ENCODE assay signal across 9 mouse cellular contexts in the genomic region with DNA sequence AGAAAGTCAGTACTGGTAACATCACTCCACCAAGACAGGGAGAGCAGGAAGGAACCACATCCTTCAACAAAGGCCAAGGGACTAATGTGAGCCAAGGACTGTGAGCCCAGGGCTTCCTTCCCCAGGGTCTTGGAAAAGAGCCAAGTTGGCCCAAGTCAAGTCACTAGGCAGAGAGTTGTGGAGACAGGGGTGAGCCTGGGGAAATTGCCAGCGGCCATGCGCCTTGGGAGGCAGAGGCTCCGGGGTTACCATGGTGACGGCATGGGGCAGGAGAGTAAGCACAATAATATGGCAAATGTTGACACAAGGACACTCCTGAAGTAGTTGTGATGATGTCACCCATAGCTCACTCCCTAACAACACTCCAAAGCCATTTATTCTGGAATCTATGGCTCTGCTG. TPM values are rescaled to one million over a fixed set of nuclear protein-coding genes. Genes with fewer than 3 reads are reported as not detected.
DNase-seq lines count a peak whose midpoint lies in the region; ATAC-seq and TF ChIP-seq lines count a peak whose summit lies in the region.
"Had no signal": no experiment of that assay in that cellular context is flagged by ENCODE, and none has a peak within 500 bp of the region (broad histone marks: within the 10 kb centered on the region; RNA-seq: fewer than 3 reads in every experiment).

No protein-coding gene starts in this region.

- no peaks in the 10 kb centered on the region for H3K27me3 ChIP-seq in forebrain, embryonic 13.5 days
- no peaks in the 10 kb centered on the region for H3K27me3 ChIP-seq in forebrain, embryonic 10.5 days (ENCODE audit: poor library complexity, severe bottlenecking)
- no peaks in the 10 kb centered on the region for H3K27me3 ChIP-seq in midbrain, postnatal 0 days (ENCODE audit: insufficient read depth, low read length)
- no peaks in the 10 kb centered on the region for H3K27me3 ChIP-seq in kidney, embryonic 15.5 days

- 70% methylated on average over 4 of the region's 4 CpGs for WGBS in forebrain, embryonic 13.5 days
- WGBS in forebrain, embryonic 10.5 days = 92% methylated on average over 4 of the region's 4 CpGs
- 45% methylated on average over 4 of the region's 4 CpGs for WGBS in lung, adult 2 months
- WGBS in midbrain, postnatal 0 days = 77% methylated on average over 4 of the region's 4 CpGs
- WGBS in kidney, embryonic 15.5 days = 79% methylated on average over 4 of the region's 4 CpGs

- no peak overlapping the region for H3K4me2 ChIP-seq in forebrain, embryonic 13.5 days
- H3K4me2 ChIP-seq in midbrain, postnatal 0 days (ENCODE audit: low read depth, low read length, poor library complexity, severe bottlenecking) = no peak overlapping the region
- no peak overlapping the region for H3K4me2 ChIP-seq in kidney, embryonic 15.5 days

- no peak overlapping the region for H3K9ac ChIP-seq in forebrain, embryonic 13.5 days
- H3K9ac ChIP-seq in midbrain, postnatal 0 days (replicated peaks; ENCODE audit: low read length, poor library complexity, severe bottlenecking) = no peak overlapping the region
- no peak overlapping the region for H3K9ac ChIP-seq in kidney, embryonic 15.5 days

- no peak for TF ChIP-seq POLR2A in lung, adult 2 months (IDR thresholded peaks at IDR 0.05; ENCODE audit: borderline replicate concordance, extremely low read depth, low read depth, low read length)

- no peak overlapping the region for H3K27ac ChIP-seq in forebrain, embryonic 13.5 days
- no peak overlapping the region for H3K27ac ChIP-seq in forebrain, embryonic 10.5 days
- H3K27ac ChIP-seq in midbrain, postnatal 0 days (ENCODE audit: low read depth, low read length) = no peak overlapping the region
- no peak overlapping the region for H3K27ac ChIP-seq in kidney, embryonic 15.5 days
- H3K27ac ChIP-seq: left cerebral cortex, adult 2 months had no signal

- no peak for TF ChIP-seq CTCF in lung, adult 2 months (IDR thresholded peaks at IDR 0.05; ENCODE audit: insufficient read depth, low read length)
- no peak for TF ChIP-seq CTCF in midbrain, postnatal 0 days (IDR thresholded peaks at IDR 0.05)

- no peaks in the 10 kb centered on the region for H3K9me3 ChIP-seq in forebrain, embryonic 13.5 days (replicated peaks)
- no peaks in the 10 kb centered on the region for H3K9me3 ChIP-seq in forebrain, embryonic 10.5 days
- H3K9me3 ChIP-seq in midbrain, postnatal 0 days (ENCODE audit: low read length) = no peaks in the 10 kb centered on the region
- H3K9me3 ChIP-seq in kidney, embryonic 15.5 days (replicated peaks) = no peaks in the 10 kb centered on the region

- peaks cover 3% of the 10 kb centered on the region for H3K4me1 ChIP-seq in forebrain, embryonic 13.5 days
- H3K4me1 ChIP-seq in forebrain, embryonic 10.5 days = no peaks in the 10 kb centered on the region
- H3K4me1 ChIP-seq in lung, adult 2 months (ENCODE audit: control insufficient read depth, insufficient read depth, low read length) = no peaks in the 10 kb centered on the region
- no peaks in the 10 kb centered on the region for H3K4me1 ChIP-seq in midbrain, postnatal 0 days (ENCODE audit: insufficient read depth, low read length)
- no peaks in the 10 kb centered on the region for H3K4me1 ChIP-seq in kidney, embryonic 15.5 days

- H3K4me3 ChIP-seq in forebrain, embryonic 13.5 days = no peak overlapping the region
- no peak overlapping the region for H3K4me3 ChIP-seq in forebrain, embryonic 10.5 days
- H3K4me3 ChIP-seq in lung, adult 2 months (replicated peaks; ENCODE audit: extremely low read depth, low read depth, low read length) = no peak overlapping the region
- no peak overlapping the region for H3K4me3 ChIP-seq in midbrain, postnatal 0 days (ENCODE audit: low read depth, low read length)
- no peak overlapping the region for H3K4me3 ChIP-seq in kidney, embryonic 15.5 days (replicated peaks)
- H3K4me3 ChIP-seq: left cerebral cortex, adult 2 months had no signal

- ATAC-seq in forebrain, embryonic 13.5 days = peak; percentile 16; the same call in 1 of the 2 replicates
- ATAC-seq in midbrain, postnatal 0 days (ENCODE audit: low FRiP score) = peak; percentile 77
- ATAC-seq in kidney, embryonic 15.5 days (replicated peaks; ENCODE audit: low FRiP score) = no peak; the same call in 1 of the 2 replicates

- H3K36me3 ChIP-seq in forebrain, embryonic 13.5 days (ENCODE audit: poor library complexity, severe bottlenecking) = no peaks in the 10 kb centered on the region
- H3K36me3 ChIP-seq in forebrain, embryonic 10.5 days (replicated peaks) = no peaks in the 10 kb centered on the region
- H3K36me3 ChIP-seq in midbrain, postnatal 0 days (ENCODE audit: insufficient read depth, low read length) = no peaks in the 10 kb centered on the region
- no peaks in the 10 kb centered on the region for H3K36me3 ChIP-seq in kidney, embryonic 15.5 days

- intact Hi-C loops in heart, postnatal 36 days (cut with DNase I) = no loop called here

- no peak for DNase-seq in forebrain, embryonic 10.5 days (ENCODE audit: extremely low spot score, low spot score)
- DNase-seq in lung, adult 18-20 months = peak; percentile 50 to 73
- DNase-seq in lung, adult 2 months = no peak
- peak; percentile 31 to 36 for DNase-seq in heart, postnatal 36 days
- DNase-seq in midbrain, postnatal 0 days (ENCODE audit: low spot score) = peak; percentile 80
- DNase-seq in testis, postnatal 14 days (ENCODE audit: low spot score) = no peak

RNA-seq across cellular contexts. Expression of a gene that starts 21.4 kb away (rescaled TPM):
- 0.62 and 0.81 TPM in 2 replicates for polyA plus RNA-seq in forebrain, embryonic 13.5 days (2015; fragmentation: Nextera tagmentation; extraction: Ambion mirVana)
- polyA plus RNA-seq in forebrain, embryonic 10.5 days (2016; fragmentation: Nextera tagmentation; extraction: Ambion mirVana) = 0.21 and 0.27 TPM in 2 replicates
- polyA plus RNA-seq in lung, adult 2 months (2012; rRNA removed) = 9.0 and 10.7 TPM in 2 replicates
- total RNA-seq in heart, postnatal 36 days (2021) = under 1 TPM; 0.72 to 0.81 TPM
- total RNA-seq in midbrain, postnatal 0 days (2014; rRNA removed) = 34.9 and 40.8 TPM in 2 replicates
- 1.4 and 2.5 TPM in 2 replicates for polyA plus RNA-seq in midbrain, postnatal 0 days (2015; fragmentation: Nextera tagmentation; extraction: Ambion mirVana)
- polyA plus RNA-seq in kidney, embryonic 15.5 days (2015; fragmentation: Nextera tagmentation; extraction: Ambion mirVana) = 0.58 and 0.70 TPM in 2 replicates

Comparison
In these comparisons a context has a peak if more than half of its experiments do, and no peak if none do; other contexts are left out.
1. DNase-seq: peak in lung, adult 18-20 months (2 of 2), heart, postnatal 36 days (2 of 2) and midbrain, postnatal 0 days (single experiment); none in forebrain, embryonic 10.5 days (single experiment), lung, adult 2 months (single experiment) and testis, postnatal 14 days (single experiment).